Mouse (Mus musculus) G1E-ER4 (cell line): ENCODE results near the gene Ube2j2. TPM values are rescaled to one million over a fixed set of nuclear protein-coding genes. Genes with fewer than 3 reads are reported as not detected.

Source experiments
- GATA1 ChIP-seq: IDR thresholded peaks from one replicate; pipeline ENCODE4 v1.8.0; 2012; ENCODE audit warnings: low read length, inconsistent platforms
- polyA plus RNA-seq: library from polyadenylated mRNA; stranded (reverse); fragments of >175 nt; gene quantifications from 2 replicates; pipeline ENCODE4 v1.2.3, GENCODE M21; 2012

Gene Ube2j2
- polyA plus RNA-seq, 1 experiment: 243 TPM

GRCm38 (mm10) chr4:155944271-155944670 is 640 bp downstream of the Ube2j2 start:
- no peak for TF ChIP-seq GATA1

- TF ChIP-seq GATA1: no peak
Measured at GRCm38 (mm10) chr4:155947094-155947493, 3.5 kb downstream of the Ube2j2 start.

- no peak for TF ChIP-seq GATA1
Measured at GRCm38 (mm10) chr4:155955491-155955890, 11.9 kb downstream of the Ube2j2 start.

GRCm38 (mm10) chr4:155959275-155959674 is 15.6 kb downstream of the Ube2j2 start:
- TF ChIP-seq GATA1: no peak

- no peak for TF ChIP-seq GATA1
Measured at GRCm38 (mm10) chr4:155962167-155962971, 18.7 kb downstream of the Ube2j2 start, which contains the start of gene C1qtnf12. Gene C1qtnf12, plus strand, starts transcription at chr4:155962318.

- no peak for TF ChIP-seq GATA1
Measured at GRCm38 (mm10) chr4:155963106-155963505, 19.5 kb downstream of the Ube2j2 start.

- no peak for TF ChIP-seq GATA1
Measured at GRCm38 (mm10) chr4:155964396-155964795, 20.8 kb downstream of the Ube2j2 start.

GRCm38 (mm10) chr4:155969043-155969653 is 25.5 kb downstream of the Ube2j2 start:
- TF ChIP-seq GATA1: no peak

- TF ChIP-seq GATA1: no peak
Measured at GRCm38 (mm10) chr4:155970286-155970685, 26.7 kb downstream of the Ube2j2 start.

GRCm38 (mm10) chr4:155972651-155973050 is 29.0 kb downstream of the Ube2j2 start:
- no peak for TF ChIP-seq GATA1

GRCm38 (mm10) chr4:155973239-155973638 is 29.6 kb downstream of the Ube2j2 start:
- TF ChIP-seq GATA1: no peak

- TF ChIP-seq GATA1: no peak
Measured at GRCm38 (mm10) chr4:155981436-155982082, 37.9 kb downstream of the Ube2j2 start.

GRCm38 (mm10) chr4:155983788-155984187 is 40.2 kb downstream of the Ube2j2 start:
- no peak for TF ChIP-seq GATA1

GRCm38 (mm10) chr4:155991211-155991907 is 47.7 kb downstream of the Ube2j2 start:
- no peak for TF ChIP-seq GATA1

- no peak for TF ChIP-seq GATA1
Measured at GRCm38 (mm10) chr4:155991908-155992230, 48.2 kb downstream of the Ube2j2 start.

GRCm38 (mm10) chr4:155992241-155992905 is 48.7 kb downstream of the Ube2j2 start, which contains the start of the genes B3galt6 and Sdf4:
Gene B3galt6, minus strand, starts transcription at chr4:155992649.
Gene Sdf4, plus strand, starts transcription at chr4:155992872.
- TF ChIP-seq GATA1: no peak
